Mouse (Mus musculus) kidney, postnatal 0 days (tissue): Measurements from ENCODE around the gene Smad1. TPM values are rescaled to one million over a fixed set of nuclear protein-coding genes. Genes with fewer than 3 reads are reported as not detected.

Experiments used
- ATAC-seq: fragments of 200-750 bp; cut with Nextera tagmentation; replicated peaks from 2 replicates; pipeline ENCODE4 v1.8.0; 2017; ENCODE audit warnings: low read depth, moderate number of reproducible peaks, moderate TSS enrichment, moderate library complexity; ENCODE audit not compliant: low FRiP score
- DNase-seq: peaks from one replicate; pipeline ENCODE4 v3.0.0-alpha.2; 2016; ENCODE audit warnings: low spot score
- H3K27ac ChIP-seq: fragments of 300-500 bp; sonication (generic); 2 replicates; pipeline ENCODE4 v1.5.1; 2014; ENCODE audit warnings: mild to moderate bottlenecking
- H3K27me3 ChIP-seq: fragments of 300-500 bp; sonication (generic); 2 replicates; pipeline ENCODE4 v1.6.1; 2014; ENCODE audit warnings: low read length, mixed read lengths; ENCODE audit not compliant: insufficient read depth
- H3K36me3 ChIP-seq: fragments of 300-500 bp; sonication (generic); 2 replicates; pipeline ENCODE4 v1.6.1; 2014; ENCODE audit warnings: low read length, mixed read lengths; ENCODE audit not compliant: insufficient read depth
- H3K4me1 ChIP-seq: fragments of 300-500 bp; sonication (generic); replicated peaks from 2 replicates; pipeline ENCODE4 v1.6.1; 2014; ENCODE audit warnings: antibody characterized with exemption, low read length, mixed read lengths; ENCODE audit not compliant: insufficient read depth
- H3K4me2 ChIP-seq: fragments of 300-500 bp; sonication (generic); 2 replicates; pipeline ENCODE4 v1.6.1; 2014; ENCODE audit warnings: mild to moderate bottlenecking, low read length, moderate library complexity, mixed read lengths
- H3K4me3 ChIP-seq: fragments of 300-500 bp; sonication (generic); replicated peaks from 2 replicates; pipeline ENCODE4 v1.5.1; 2014; ENCODE audit warnings: low read depth, low read length
- H3K9ac ChIP-seq: fragments of 300-500 bp; sonication (generic); 2 replicates; pipeline ENCODE4 v1.6.1; 2014; ENCODE audit warnings: low read depth, low read length
- H3K9me3 ChIP-seq: fragments of 300-500 bp; sonication (generic); replicated peaks from 2 replicates; pipeline ENCODE4 v1.6.1; 2016; ENCODE audit warnings: low read length, inconsistent platforms, mixed read lengths
- CTCF ChIP-seq: IDR thresholded peaks from 2 replicates; pipeline ENCODE4 v1.5.1; 2016; ENCODE audit warnings: antibody characterized with exemption, low read depth, mild to moderate bottlenecking, moderate library complexity
- WGBS: fragments of 180-500 bp; shearing (Covaris S2); extraction: QIAGEN DNeasy Blood & Tissue Kit; methylation state at CpG from one replicate; pipeline ENCODE4 v1.1.7; 2014; 5-methylcytosine and 5-hydroxymethylcytosine counted together
- polyA plus RNA-seq: library from polyadenylated mRNA; unstranded; fragments of >200 nt; fragmentation: Nextera tagmentation; extraction: Ambion mirVana; gene quantifications from 2 replicates; pipeline ENCODE4 v1.2.1, GENCODE M21; 2015

Gene Smad1
- polyA plus RNA-seq, 1 experiment from 2014 or later = 36.6 TPM

GRCm38 (mm10) chr8:79375775-79376123, 23.6 kb downstream of the Smad1 start:
- DNase-seq = no peak
- Histone ChIP-seq H3K9ac (no peak overlapping the region), H3K27me3 (no peaks in the 10 kb centered on the region), H3K27ac (0 out of 2 replicates have a peak overlapping the region, but pooled peaks have one; percentile 9), H3K9me3 (no peaks in the 10 kb centered on the region), H3K4me3 (no peak overlapping the region), H3K4me1 (peaks cover 16% of the 10 kb centered on the region), H3K36me3 (peaks cover 15% of the 10 kb centered on the region; the same call in 1 of the 2 replicates), H3K4me2 (no peak overlapping the region)
- 72% methylated on average over 5 of the region's 5 CpGs for WGBS
- TF ChIP-seq CTCF = no peak
- ATAC-seq = no peak

GRCm38 (mm10) chr8:79375074-79375774, 24.1 kb downstream of the Smad1 start:
- WGBS = 42% methylated on average over 13 of the region's 13 CpGs
- H3K9ac ChIP-seq = no peak overlapping the region
- peaks cover 19% of the 10 kb centered on the region; the same call in 1 of the 2 replicates for H3K36me3 ChIP-seq
- TF ChIP-seq CTCF = no peak
- no peaks in the 10 kb centered on the region for H3K27me3 ChIP-seq
- no peak overlapping the region for H3K4me3 ChIP-seq
- H3K4me1 ChIP-seq = peaks cover 16% of the 10 kb centered on the region
- ATAC-seq (no peak), DNase-seq (no peak)
- H3K4me2 ChIP-seq = peak overlapping the region; percentile 16; the same call in 1 of the 2 replicates
- no peaks in the 10 kb centered on the region for H3K9me3 ChIP-seq
- H3K27ac ChIP-seq = 0 out of 2 replicates have a peak overlapping the region, but pooled peaks have one; percentile 9

- no peak for DNase-seq
- peak overlapping the region; percentile 16; the same call in 1 of the 2 replicates for H3K4me2 ChIP-seq
- no peak overlapping the region for H3K27ac ChIP-seq
- H3K27me3 ChIP-seq = no peaks in the 10 kb centered on the region
- H3K4me3 ChIP-seq = no peak overlapping the region
- H3K9ac ChIP-seq = no peak overlapping the region
- no peaks in the 10 kb centered on the region for H3K9me3 ChIP-seq
- H3K4me1 ChIP-seq = peaks cover 16% of the 10 kb centered on the region
- 46% methylated on average over 5 of the region's 5 CpGs for WGBS
- no peak for ATAC-seq
- TF ChIP-seq CTCF = no peak
- peaks cover 21% of the 10 kb centered on the region; the same call in 1 of the 2 replicates for H3K36me3 ChIP-seq
These were observed 24.9 kb downstream of the Smad1 start for GRCm38 (mm10) chr8:79374410-79374809.

GRCm38 (mm10) chr8:79373563-79373962, 25.8 kb downstream of the Smad1 start:
- ATAC-seq (no peak), DNase-seq (no peak)
- Histone ChIP-seq H3K9me3 (no peaks in the 10 kb centered on the region), H3K4me2 (no peak overlapping the region), H3K9ac (no peak overlapping the region), H3K27ac (no peak overlapping the region), H3K4me3 (no peak overlapping the region), H3K27me3 (no peaks in the 10 kb centered on the region), H3K4me1 (peaks cover 16% of the 10 kb centered on the region), H3K36me3 (peaks cover 21% of the 10 kb centered on the region; the same call in 1 of the 2 replicates)
- WGBS = 88% methylated on average over 6 of the region's 6 CpGs
- no peak for TF ChIP-seq CTCF

- H3K4me2 ChIP-seq = no peak overlapping the region
These were observed 26.4 kb downstream of the Smad1 start for GRCm38 (mm10) chr8:79372960-79373359.

GRCm38 (mm10) chr8:79372521-79372920, 26.8 kb downstream of the Smad1 start:
- Histone ChIP-seq H3K9me3 (no peaks in the 10 kb centered on the region), H3K36me3 (peaks cover 21% of the 10 kb centered on the region; the same call in 1 of the 2 replicates), H3K4me2 (no peak overlapping the region), H3K4me3 (no peak overlapping the region), H3K4me1 (peaks cover 16% of the 10 kb centered on the region), H3K9ac (no peak overlapping the region), H3K27me3 (no peaks in the 10 kb centered on the region), H3K27ac (no peak overlapping the region)
- 67% methylated on average over 9 of the region's 9 CpGs for WGBS
- DNase-seq (no peak), ATAC-seq (no peak)
- no peak for TF ChIP-seq CTCF

More at GRCm38 (mm10) chr8:79372960-79373359, 26.4 kb downstream of the Smad1 start:
- Histone ChIP-seq H3K27ac (no peak overlapping the region), H3K36me3 (peaks cover 21% of the 10 kb centered on the region; the same call in 1 of the 2 replicates), H3K9ac (no peak overlapping the region), H3K4me3 (no peak overlapping the region), H3K9me3 (no peaks in the 10 kb centered on the region), H3K4me1 (peaks cover 16% of the 10 kb centered on the region), H3K27me3 (no peaks in the 10 kb centered on the region)
- no peak for DNase-seq
- no peak for TF ChIP-seq CTCF
- 77% methylated on average over 8 of the region's 8 CpGs for WGBS
- ATAC-seq = no peak
